Mouse (Mus musculus) hindbrain, embryonic 11.5 days (tissue): Measurements from ENCODE around the gene 1700037H04Rik. TPM values are rescaled to one million over a fixed set of nuclear protein-coding genes. Genes with fewer than 3 reads are reported as not detected.

Experiments
- ATAC-seq: fragments of 200-750 bp; cut with Nextera tagmentation; 2 replicates; pipeline ENCODE4 v1.8.0; 2017; ENCODE audit warnings: mild to moderate bottlenecking, moderate TSS enrichment, moderate library complexity; ENCODE audit not compliant: low FRiP score
- DNase-seq: peaks from one replicate; pipeline ENCODE4 v3.0.0-alpha.2; 2015; ENCODE audit warnings: low spot score
- H3K27ac ChIP-seq: fragments of 300-500 bp; sonication (generic); 2 replicates; pipeline ENCODE4 v1.5.1; 2014; ENCODE audit warnings: mild to moderate bottlenecking, low read depth, low read length
- H3K27me3 ChIP-seq: fragments of 300-500 bp; sonication (generic); 2 replicates; pipeline ENCODE4 v1.6.1; 2014; ENCODE audit warnings: mild to moderate bottlenecking, low read length, moderate library complexity, mixed read lengths; ENCODE audit not compliant: control insufficient read depth, insufficient read depth
- H3K36me3 ChIP-seq: fragments of 300-500 bp; sonication (generic); 2 replicates; pipeline ENCODE4 v1.6.1; 2014; ENCODE audit warnings: mild to moderate bottlenecking, low read length, moderate library complexity, mixed read lengths; ENCODE audit not compliant: control insufficient read depth, insufficient read depth
- H3K4me1 ChIP-seq: fragments of 300-500 bp; sonication (generic); replicated peaks from 2 replicates; pipeline ENCODE4 v1.6.1; 2014; ENCODE audit warnings: low read length, mixed read lengths; ENCODE audit not compliant: control insufficient read depth, insufficient read depth
- H3K4me2 ChIP-seq: fragments of 300-500 bp; sonication (generic); replicated peaks from 2 replicates; pipeline ENCODE4 v1.6.1; 2014; ENCODE audit warnings: mild to moderate bottlenecking, low read depth, low read length
- H3K4me3 ChIP-seq: fragments of 300-500 bp; sonication (generic); 2 replicates; pipeline ENCODE4 v1.5.1; 2014; ENCODE audit warnings: low read depth, low read length
- H3K9ac ChIP-seq: fragments of 300-500 bp; sonication (generic); 2 replicates; pipeline ENCODE4 v1.6.1; 2014; ENCODE audit warnings: low read depth, low read length
- H3K9me3 ChIP-seq: fragments of 300-500 bp; sonication (generic); 2 replicates; pipeline ENCODE4 v1.6.1; 2016; ENCODE audit warnings: low read length; ENCODE audit not compliant: control insufficient read depth
- WGBS: fragments of 180-500 bp; shearing (Covaris S2); extraction: QIAGEN DNeasy Blood & Tissue Kit; methylation state at CpG from one replicate; pipeline ENCODE4 v1.1.7; 2014; 5-methylcytosine and 5-hydroxymethylcytosine counted together
- polyA plus RNA-seq: library from polyadenylated mRNA; unstranded; fragments of >200 nt; fragmentation: Nextera tagmentation; extraction: Ambion mirVana; gene quantifications from 2 replicates; pipeline ENCODE4 v1.2.1, GENCODE M21; 2014

1700037H04Rik gene
- polyA plus RNA-seq, 1 experiment from 2014 or later = 122 TPM

GRCm38 (mm10) chr2:131129836-131130235 is 30.0 kb downstream of the 1700037H04Rik start:
- Histone ChIP-seq H3K4me3 (no peak overlapping the region), H3K9ac (no peak overlapping the region), H3K4me1 (peaks cover 9% of the 10 kb centered on the region; the same call in 1 of the 2 replicates), H3K9me3 (no peaks in the 10 kb centered on the region), H3K27me3 (no peaks in the 10 kb centered on the region), H3K4me2 (no peak overlapping the region), H3K36me3 (no peaks in the 10 kb centered on the region), H3K27ac (no peak overlapping the region)
- 86% methylated on average over 5 of the region's 5 CpGs for WGBS
- no peak for ATAC-seq
- DNase-seq = no peak

- Histone ChIP-seq H3K36me3 (no peaks in the 10 kb centered on the region), H3K4me2 (0 out of 2 replicates have a peak overlapping the region, but pooled peaks have one; percentile 72), H3K9me3 (no peaks in the 10 kb centered on the region), H3K4me3 (no peak overlapping the region), H3K27ac (no peak overlapping the region), H3K9ac (no peak overlapping the region), H3K27me3 (no peaks in the 10 kb centered on the region), H3K4me1 (peaks cover 9% of the 10 kb centered on the region; the same call in 1 of the 2 replicates)
- ATAC-seq = no peak
- WGBS = 85% methylated on average over 3 of the region's 3 CpGs
- no peak for DNase-seq
Measured at GRCm38 (mm10) chr2:131128636-131129157, 31.2 kb downstream of the 1700037H04Rik start.

DNA sequence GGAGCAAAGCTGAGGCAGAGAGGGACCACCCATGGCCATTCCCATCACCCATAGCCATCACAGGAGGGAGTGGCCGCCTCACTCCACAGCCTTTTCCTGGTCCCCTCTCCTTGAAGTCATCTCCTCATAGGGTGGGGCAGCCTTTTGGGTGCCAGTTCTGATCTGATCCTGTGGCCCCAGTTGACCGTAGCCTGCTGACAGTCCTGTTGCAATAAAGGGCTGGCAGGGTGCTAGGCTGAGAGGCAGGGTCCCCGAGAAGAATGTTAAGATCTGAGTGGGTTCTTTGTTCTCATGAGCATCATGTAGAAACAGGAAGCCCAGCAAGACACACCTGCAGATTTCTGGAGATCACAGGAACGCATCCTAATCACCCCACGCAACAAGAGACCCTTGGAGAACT is 31.7 kb downstream of the 1700037H04Rik start:
- peak overlapping the region; percentile 38; the same call in 1 of the 2 replicates for H3K4me3 ChIP-seq
- no peak overlapping the region for H3K27ac ChIP-seq
- WGBS = 88% methylated on average over 5 of the region's 5 CpGs
- peak overlapping the region; percentile 72; the same call in 1 of the 2 replicates for H3K4me2 ChIP-seq
- H3K4me1 ChIP-seq = peaks cover 9% of the 10 kb centered on the region; the same call in 1 of the 2 replicates
- DNase-seq = no peak
- no peaks in the 10 kb centered on the region for H3K27me3 ChIP-seq
- ATAC-seq = no peak
- H3K9me3 ChIP-seq = no peaks in the 10 kb centered on the region
- no peak overlapping the region for H3K9ac ChIP-seq
- no peaks in the 10 kb centered on the region for H3K36me3 ChIP-seq

DNA sequence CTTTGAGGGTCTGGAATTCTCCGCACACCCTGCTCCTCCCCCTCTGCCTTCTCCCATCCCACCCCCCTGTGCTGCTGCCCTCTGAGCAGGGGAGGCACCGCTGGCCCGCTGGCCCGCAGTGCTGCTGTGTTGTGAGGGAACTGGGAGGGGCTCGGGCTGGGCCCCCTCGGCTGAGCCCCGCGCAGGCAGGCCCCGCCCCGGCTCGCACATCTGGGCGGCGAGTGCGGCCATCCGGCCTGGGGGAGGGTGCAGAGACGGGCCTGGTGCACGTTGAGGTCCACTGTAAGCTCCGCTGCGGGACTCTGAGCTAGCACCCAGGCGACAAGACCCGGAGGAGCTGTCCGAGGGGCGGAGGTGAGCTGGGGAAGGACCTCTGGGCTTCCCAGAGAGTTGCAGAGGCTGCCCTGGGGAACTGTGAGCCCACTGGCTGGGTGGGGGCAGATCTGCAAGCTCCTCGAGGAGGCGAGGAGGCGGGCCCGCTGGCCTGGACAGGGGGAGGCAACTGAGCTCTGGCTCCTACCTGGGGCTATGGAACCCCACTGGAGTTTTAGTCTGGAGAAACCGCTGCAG is 32.6 kb downstream of the 1700037H04Rik start, which contains the start of gene Hspa12b:
Gene Hspa12b (plus strand): TSS at position 120 of the 570 bp plus-strand sequence.
- Histone ChIP-seq H3K4me1 (peaks cover 9% of the 10 kb centered on the region; the same call in 1 of the 2 replicates), H3K9me3 (no peaks in the 10 kb centered on the region), H3K27ac (peak within 1 kb of the TSS; percentile 24; the same call in 1 of the 2 replicates), H3K27me3 (no peaks in the 10 kb centered on the region), H3K9ac (peak within 1 kb of the TSS; percentile 72), H3K4me2 (peak within 1 kb of the TSS; percentile 72), H3K4me3 (peak within 1 kb of the TSS; percentile 38), H3K36me3 (no peaks in the 10 kb centered on the region)
- under 1% methylated on average over 28 of the region's 28 CpGs for WGBS
- ATAC-seq = peak; percentile 88
- DNase-seq = peak; percentile 73

DNA sequence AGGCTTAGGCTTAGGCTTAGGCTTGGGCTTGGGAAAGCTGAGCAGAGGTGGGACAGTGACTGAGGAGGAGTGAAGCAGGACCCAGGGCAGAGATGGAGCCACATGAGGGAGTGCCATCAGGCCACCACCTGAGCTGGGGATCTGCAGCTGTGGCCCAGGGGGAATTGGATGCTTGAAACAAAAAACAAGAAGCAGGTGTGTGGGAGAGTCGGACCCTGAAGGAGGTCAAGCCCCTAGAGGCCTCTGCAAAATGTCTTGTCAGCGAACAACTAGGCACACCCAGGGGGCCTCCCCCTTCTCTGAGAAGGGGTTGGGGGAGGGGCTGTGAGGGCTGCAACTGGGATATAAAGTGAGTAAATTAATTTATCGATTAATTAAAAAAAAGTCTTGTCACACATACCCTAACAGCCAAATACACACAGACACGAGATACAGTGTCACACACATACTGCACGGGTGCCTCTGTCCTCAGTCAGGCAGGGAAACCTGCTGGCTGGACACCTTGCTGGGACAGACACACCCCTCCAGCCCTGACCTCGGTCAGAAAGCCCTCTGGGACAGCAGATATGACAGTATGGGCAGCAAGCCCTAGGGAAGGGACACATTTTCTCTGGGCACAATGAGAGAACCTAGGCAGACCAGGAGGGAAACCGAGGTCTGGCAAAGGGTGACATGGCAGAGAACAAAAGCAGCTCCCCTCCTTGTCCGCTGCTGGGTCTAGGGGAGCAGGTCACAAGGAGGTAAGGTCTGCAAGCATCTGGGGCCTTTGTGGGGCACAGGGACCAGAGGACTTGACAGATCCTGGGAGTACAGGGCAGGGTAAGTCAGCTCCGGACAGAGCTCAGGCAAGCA is 33.7 kb downstream of the 1700037H04Rik start:
- H3K4me2 ChIP-seq = peak overlapping the region; percentile 72; the same call in 1 of the 2 replicates
- WGBS = 32% methylated on average over 9 of the region's 9 CpGs
- ATAC-seq (peak; percentile 36; the same call in 1 of the 2 replicates), DNase-seq (no peak)
- H3K36me3 ChIP-seq = no peaks in the 10 kb centered on the region
- H3K9ac ChIP-seq = no peak overlapping the region
- H3K27me3 ChIP-seq = no peaks in the 10 kb centered on the region
- H3K9me3 ChIP-seq = no peaks in the 10 kb centered on the region
- no peak overlapping the region for H3K4me3 ChIP-seq
- peaks cover 9% of the 10 kb centered on the region; the same call in 1 of the 2 replicates for H3K4me1 ChIP-seq
- 0 out of 2 replicates have a peak overlapping the region, but pooled peaks have one; percentile 24 for H3K27ac ChIP-seq

- no peaks in the 10 kb centered on the region for H3K9me3 ChIP-seq
- H3K4me1 ChIP-seq = peaks cover 9% of the 10 kb centered on the region; the same call in 1 of the 2 replicates
- WGBS = 93% methylated on average over 9 of the region's 9 CpGs
- no peak overlapping the region for H3K4me3 ChIP-seq
- no peaks in the 10 kb centered on the region for H3K36me3 ChIP-seq
- DNase-seq = no peak
- no peak overlapping the region for H3K4me2 ChIP-seq
- H3K27me3 ChIP-seq = no peaks in the 10 kb centered on the region
- no peak overlapping the region for H3K27ac ChIP-seq
- H3K9ac ChIP-seq = no peak overlapping the region
- ATAC-seq = no peak
Measured at GRCm38 (mm10) chr2:131125157-131125963, 34.5 kb downstream of the 1700037H04Rik start.

GRCm38 (mm10) chr2:131124166-131124565 is 35.7 kb downstream of the 1700037H04Rik start:
- H3K4me2 ChIP-seq = no peak overlapping the region
- H3K4me3 ChIP-seq = no peak overlapping the region
- H3K27me3 ChIP-seq = no peaks in the 10 kb centered on the region
- no peaks in the 10 kb centered on the region for H3K36me3 ChIP-seq
- ATAC-seq = no peak
- no peak overlapping the region for H3K9ac ChIP-seq
- peaks cover 9% of the 10 kb centered on the region; the same call in 1 of the 2 replicates for H3K4me1 ChIP-seq
- no peaks in the 10 kb centered on the region for H3K9me3 ChIP-seq
- no peak for DNase-seq
- 78% methylated on average over 3 of the region's 3 CpGs for WGBS
- no peak overlapping the region for H3K27ac ChIP-seq

- no peaks in the 10 kb centered on the region for H3K9me3 ChIP-seq
- H3K27me3 ChIP-seq = no peaks in the 10 kb centered on the region
- no peak overlapping the region for H3K9ac ChIP-seq
- no peak overlapping the region for H3K4me3 ChIP-seq
- ATAC-seq (no peak), DNase-seq (no peak)
- no peaks in the 10 kb centered on the region for H3K36me3 ChIP-seq
- no peak overlapping the region for H3K4me2 ChIP-seq
- 77% methylated on average over 2 of the region's 2 CpGs for WGBS
- H3K27ac ChIP-seq = no peak overlapping the region
- H3K4me1 ChIP-seq = no peaks in the 10 kb centered on the region
Measured at GRCm38 (mm10) chr2:131118968-131119574, 40.8 kb downstream of the 1700037H04Rik start.
